Mouse (Mus musculus) embryo, embryonic 9.5 days (tissue): ENCODE results near the gene Tex13c2.

ENCODE experiments used
- DNase-seq: peaks from one replicate; pipeline ENCODE4 v3.0.0-alpha.2; 2017; ENCODE audit errors: extremely low spot score

Tex13c2 gene

DNA sequence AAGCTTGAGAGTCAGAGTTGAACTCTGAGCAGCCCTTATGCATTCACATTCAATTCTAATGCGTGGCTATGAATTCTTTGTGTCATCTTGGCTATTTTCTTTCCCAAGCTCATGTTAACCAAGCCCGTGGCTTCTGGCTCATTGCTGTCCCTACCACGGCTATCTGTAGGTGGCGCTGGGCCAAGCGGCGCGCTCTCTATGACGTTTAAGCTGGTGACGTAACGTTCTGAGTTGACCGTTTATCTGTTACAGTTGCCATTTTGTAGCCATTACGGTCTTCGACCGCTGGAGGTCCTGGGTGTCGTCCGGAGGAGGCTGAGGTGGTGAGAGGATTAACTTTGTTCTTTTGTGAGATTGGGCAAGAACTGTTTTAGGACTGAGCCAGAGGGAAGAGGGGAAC is at the start of gene Tex13c2:
Gene Tex13c2 (plus strand): TSS at position 246 of the 400 bp plus-strand sequence.
- DNase-seq = no peak

DNA sequence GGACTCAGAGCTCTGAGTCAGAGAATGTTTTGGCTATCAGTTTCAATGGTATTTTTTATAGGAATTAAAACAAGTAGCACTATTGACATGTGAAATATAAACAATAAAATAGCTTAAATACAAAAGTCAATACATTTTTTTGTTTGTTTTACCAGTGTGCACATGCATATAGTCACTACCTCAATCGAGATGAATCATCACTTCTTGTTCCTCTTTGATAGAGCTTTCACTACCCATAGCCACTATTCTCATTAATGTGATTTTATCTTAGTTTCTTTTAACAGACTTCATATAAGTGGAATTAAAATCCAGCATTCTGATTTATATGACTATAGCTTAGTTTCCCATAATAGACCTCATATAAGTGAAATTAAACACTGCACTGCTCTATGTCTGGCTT is 39.2 kb upstream of the Tex13c2 start:
- no peak for DNase-seq

GRCm38 (mm10) chrX:42453001-42453400 is 36.5 kb upstream of the Tex13c2 start:
- no peak for DNase-seq

GRCm38 (mm10) chrX:42454533-42454932 is 35.0 kb upstream of the Tex13c2 start:
- no peak for DNase-seq

DNA sequence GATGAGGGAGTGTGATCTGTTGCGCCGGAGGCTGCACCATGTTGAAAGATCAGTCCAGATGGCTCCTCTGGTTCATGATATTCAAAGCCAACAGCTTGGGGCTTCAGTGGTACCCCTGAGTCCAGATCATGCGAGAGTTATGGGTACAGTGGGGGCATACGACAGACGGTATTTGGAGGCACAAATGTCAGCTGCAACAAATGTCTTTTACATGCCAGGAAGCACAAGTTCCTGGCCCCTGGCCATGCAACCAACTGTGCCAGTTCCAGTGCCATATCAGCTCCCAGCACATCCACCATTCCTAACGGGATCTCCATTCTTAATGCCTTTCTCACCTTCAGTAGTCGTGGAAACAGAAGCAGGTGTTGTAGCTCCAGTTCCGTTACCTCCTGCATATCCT is 845 bp downstream of the Tex13c2 start:
- no peak for DNase-seq

GRCm38 (mm10) chrX:42500538-42500937 is 11.0 kb downstream of the Tex13c2 start:
- no peak for DNase-seq

GRCm38 (mm10) chrX:42502291-42503043 is 13.0 kb downstream of the Tex13c2 start, which contains the start of gene Sh2d1a:
Gene Sh2d1a (plus strand): TSS chrX:42502453.
- no peak for DNase-seq

DNA sequence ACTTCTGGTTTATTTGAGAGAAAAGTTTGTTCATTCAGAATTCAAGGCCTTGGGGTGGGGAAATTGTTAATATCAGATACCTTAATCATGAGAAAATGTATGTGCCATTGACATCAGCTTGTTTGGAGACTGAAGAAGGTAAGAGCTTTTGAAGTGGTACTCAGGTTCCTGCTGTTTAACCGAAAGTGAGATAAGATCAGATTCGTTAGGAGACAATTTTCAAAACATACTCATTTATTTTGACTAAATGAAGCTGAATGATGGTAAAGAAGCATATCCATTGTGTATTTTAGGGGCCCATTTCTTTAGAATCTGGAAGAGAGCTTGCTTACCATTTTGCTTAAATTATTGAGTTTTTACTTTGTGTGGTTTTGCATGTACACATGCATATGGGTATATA is 21.6 kb downstream of the Tex13c2 start:
- no peak for DNase-seq

DNA sequence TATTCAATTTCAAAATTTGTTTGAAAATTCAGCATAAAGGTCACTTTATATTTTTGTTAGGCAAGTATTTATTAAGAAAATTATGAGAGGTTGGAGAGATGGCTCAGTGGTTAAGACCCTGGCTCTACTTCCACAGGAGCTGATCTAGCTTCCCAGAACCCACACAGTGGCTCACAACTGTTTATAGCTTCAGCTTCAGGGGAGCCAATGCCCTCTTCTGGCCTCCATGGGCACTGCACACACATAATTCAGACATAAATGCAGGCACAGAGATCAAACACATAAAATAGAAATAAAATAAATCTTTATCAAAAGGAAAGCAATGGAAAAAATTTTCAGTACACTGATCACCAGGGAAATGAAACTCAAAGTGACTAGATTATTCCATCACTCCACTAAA is 23.1 kb downstream of the Tex13c2 start:
- no peak for DNase-seq

DNA sequence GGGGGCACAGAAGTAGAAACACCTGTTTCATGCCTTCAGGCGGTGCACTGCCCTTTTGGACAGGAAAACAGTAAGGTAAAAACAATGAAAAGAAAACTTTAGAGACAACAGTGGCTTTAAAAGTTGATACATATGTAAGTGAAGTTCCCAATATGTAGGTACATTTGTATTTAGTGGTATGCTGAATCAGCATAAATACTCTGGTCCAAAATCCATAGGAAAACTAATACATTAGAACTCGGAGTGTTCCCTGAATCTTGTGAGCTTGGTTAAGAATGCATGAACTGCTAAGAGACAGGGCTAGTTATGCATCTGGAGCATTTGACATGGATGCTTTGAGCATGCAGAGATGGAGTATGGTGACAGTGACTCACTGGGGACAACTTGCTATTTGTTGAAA is 33.4 kb downstream of the Tex13c2 start:
- DNase-seq = no peak

- no peak for DNase-seq
Measured at GRCm38 (mm10) chrX:42530703-42531102, 41.2 kb downstream of the Tex13c2 start.

GRCm38 (mm10) chrX:42540030-42540755 is 50.7 kb downstream of the Tex13c2 start:
- DNase-seq = no peak

GRCm38 (mm10) chrX:42540756-42541053 is 51.2 kb downstream of the Tex13c2 start:
- DNase-seq = peak; percentile 31
